Mouse (Mus musculus): Measurements from ENCODE around the gene Phf2. TPM values are rescaled to one million over a fixed set of nuclear protein-coding genes. Genes with fewer than 3 reads are reported as not detected.

The Phf2 gene
- polyA plus RNA-seq, 1 experiment from 2014 or later: 3.5 TPM

GRCm38 (mm10) chr13:48841905-48842592 lies 28.9 kb downstream of the Phf2 start:
- peak; percentile 78 for ATAC-seq

GRCm38 (mm10) chr13:48838284-48838683 lies 32.6 kb downstream of the Phf2 start:
- H3K36me3 ChIP-seq (ENCODE audit: control insufficient read depth, insufficient read depth): no peaks in the 10 kb centered on the region; the same call in 1 of the 2 replicates
- no peak overlapping the region for H3K4me3 ChIP-seq (ENCODE audit: low read depth, low read length)
- WGBS: 72% methylated on average over 2 of the region's 2 CpGs
- H3K9me3 ChIP-seq (ENCODE audit: control insufficient read depth): no peaks in the 10 kb centered on the region
- TF ChIP-seq CTCF (IDR thresholded peaks at IDR 0.05; ENCODE audit: low read depth): no peak
- ATAC-seq: no peak
- no peak overlapping the region for H3K27ac ChIP-seq (ENCODE audit: low read depth, low read length)
- no peaks in the 10 kb centered on the region for H3K4me1 ChIP-seq (replicated peaks; ENCODE audit: control insufficient read depth, insufficient read depth, low read length)
- no peak overlapping the region for H3K4me2 ChIP-seq (replicated peaks; ENCODE audit: low read depth)
- no peaks in the 10 kb centered on the region for H3K27me3 ChIP-seq (replicated peaks; ENCODE audit: control insufficient read depth, insufficient read depth, low read length)
- no peak overlapping the region for H3K9ac ChIP-seq (ENCODE audit: low read depth, low read length)

More at GRCm38 (mm10) chr13:48841905-48842592, 28.9 kb downstream of the Phf2 start:
- Histone ChIP-seq H3K27ac (ENCODE audit: low read depth, low read length) (peak overlapping the region; percentile 63), H3K4me1 (replicated peaks; ENCODE audit: control insufficient read depth, insufficient read depth, low read length) (no peaks in the 10 kb centered on the region), H3K4me3 (ENCODE audit: low read depth, low read length) (no peak overlapping the region), H3K9ac (ENCODE audit: low read depth, low read length) (no peak overlapping the region), H3K36me3 (ENCODE audit: control insufficient read depth, insufficient read depth) (no peaks in the 10 kb centered on the region), H3K27me3 (replicated peaks; ENCODE audit: control insufficient read depth, insufficient read depth, low read length) (no peaks in the 10 kb centered on the region), H3K9me3 (ENCODE audit: control insufficient read depth) (no peaks in the 10 kb centered on the region), H3K4me2 (replicated peaks; ENCODE audit: low read depth) (no peak overlapping the region)
- 40% methylated on average over 5 of the region's 5 CpGs for WGBS
- no peak for TF ChIP-seq CTCF (IDR thresholded peaks at IDR 0.05; ENCODE audit: low read depth)

- no peaks in the 10 kb centered on the region; the same call in 1 of the 2 replicates for H3K36me3 ChIP-seq (ENCODE audit: control insufficient read depth, insufficient read depth)
- no peaks in the 10 kb centered on the region for H3K4me1 ChIP-seq (replicated peaks; ENCODE audit: control insufficient read depth, insufficient read depth, low read length)
- H3K9ac ChIP-seq (ENCODE audit: low read depth, low read length): no peak overlapping the region
- no peak overlapping the region for H3K27ac ChIP-seq (ENCODE audit: low read depth, low read length)
- WGBS: 59% methylated on average over 6 of the region's 6 CpGs
- no peak for TF ChIP-seq CTCF (IDR thresholded peaks at IDR 0.05; ENCODE audit: low read depth)
- H3K4me2 ChIP-seq (replicated peaks; ENCODE audit: low read depth): no peak overlapping the region
- ATAC-seq: no peak
- no peak overlapping the region for H3K4me3 ChIP-seq (ENCODE audit: low read depth, low read length)
- H3K27me3 ChIP-seq (replicated peaks; ENCODE audit: control insufficient read depth, insufficient read depth, low read length): no peaks in the 10 kb centered on the region
- no peaks in the 10 kb centered on the region for H3K9me3 ChIP-seq (ENCODE audit: control insufficient read depth)
Measured at GRCm38 (mm10) chr13:48837537-48837936, 33.4 kb downstream of the Phf2 start.

GRCm38 (mm10) chr13:48830528-48831250 lies 40.2 kb downstream of the Phf2 start:
- H3K27ac ChIP-seq (ENCODE audit: low read depth, low read length): no peak overlapping the region
- H3K4me1 ChIP-seq (replicated peaks; ENCODE audit: control insufficient read depth, insufficient read depth, low read length): no peaks in the 10 kb centered on the region
- H3K4me3 ChIP-seq (ENCODE audit: low read depth, low read length): no peak overlapping the region
- no peak for ATAC-seq
- no peak overlapping the region for H3K4me2 ChIP-seq (replicated peaks; ENCODE audit: low read depth)
- peaks cover 49% of the 10 kb centered on the region for H3K36me3 ChIP-seq (ENCODE audit: control insufficient read depth, insufficient read depth)
- no peak for TF ChIP-seq CTCF (IDR thresholded peaks at IDR 0.05; ENCODE audit: low read depth)
- no peaks in the 10 kb centered on the region for H3K9me3 ChIP-seq (ENCODE audit: control insufficient read depth)
- WGBS: 81% methylated on average over 14 of the region's 14 CpGs
- H3K9ac ChIP-seq (ENCODE audit: low read depth, low read length): no peak overlapping the region
- no peaks in the 10 kb centered on the region for H3K27me3 ChIP-seq (replicated peaks; ENCODE audit: control insufficient read depth, insufficient read depth, low read length)

- ATAC-seq: no peak
- H3K27ac ChIP-seq (ENCODE audit: low read depth, low read length): no peak overlapping the region
- WGBS: 85% methylated on average over 4 of the region's 4 CpGs
- no peak overlapping the region for H3K4me3 ChIP-seq (ENCODE audit: low read depth, low read length)
- H3K4me2 ChIP-seq (replicated peaks; ENCODE audit: low read depth): no peak overlapping the region
- no peak for TF ChIP-seq CTCF (IDR thresholded peaks at IDR 0.05; ENCODE audit: low read depth)
- H3K9me3 ChIP-seq (ENCODE audit: control insufficient read depth): no peaks in the 10 kb centered on the region
- no peak overlapping the region for H3K9ac ChIP-seq (ENCODE audit: low read depth, low read length)
- H3K4me1 ChIP-seq (replicated peaks; ENCODE audit: control insufficient read depth, insufficient read depth, low read length): no peaks in the 10 kb centered on the region
- H3K27me3 ChIP-seq (replicated peaks; ENCODE audit: control insufficient read depth, insufficient read depth, low read length): no peaks in the 10 kb centered on the region
- peaks cover 58% of the 10 kb centered on the region for H3K36me3 ChIP-seq (ENCODE audit: control insufficient read depth, insufficient read depth)
Measured at GRCm38 (mm10) chr13:48829780-48830179, 41.1 kb downstream of the Phf2 start.

- H3K36me3 ChIP-seq (ENCODE audit: control insufficient read depth, insufficient read depth): peaks cover 92% of the 10 kb centered on the region
- no peaks in the 10 kb centered on the region for H3K9me3 ChIP-seq (ENCODE audit: control insufficient read depth)
- no peak overlapping the region for H3K4me2 ChIP-seq (replicated peaks; ENCODE audit: low read depth)
- ATAC-seq: no peak
- no peak overlapping the region for H3K4me3 ChIP-seq (ENCODE audit: low read depth, low read length)
- H3K27ac ChIP-seq (ENCODE audit: low read depth, low read length): no peak overlapping the region
- H3K27me3 ChIP-seq (replicated peaks; ENCODE audit: control insufficient read depth, insufficient read depth, low read length): no peaks in the 10 kb centered on the region
- no peak for TF ChIP-seq CTCF (IDR thresholded peaks at IDR 0.05; ENCODE audit: low read depth)
- no peaks in the 10 kb centered on the region for H3K4me1 ChIP-seq (replicated peaks; ENCODE audit: control insufficient read depth, insufficient read depth, low read length)
- H3K9ac ChIP-seq (ENCODE audit: low read depth, low read length): no peak overlapping the region
- WGBS: 94% methylated on average over 9 of the region's 9 CpGs
Measured at GRCm38 (mm10) chr13:48822871-48823270, 48.0 kb downstream of the Phf2 start.

Data from intestine, postnatal 0 days (tissue).